Mouse (Mus musculus): ENCODE results near the gene Nfrkb. TPM values are rescaled to one million over a fixed set of nuclear protein-coding genes. Genes with fewer than 3 reads are reported as not detected.
A peak's percentile ranks its signal among the peaks of the same experiment; 100 is the strongest.

The Nfrkb gene
- total RNA-seq (2021), result 10 to 100 TPM; 42.1 to 42.6 TPM

GRCm38 (mm10) chr9:31385947-31386354 is at the start of gene Nfrkb:
TSS of gene Nfrkb (plus strand) at chr9:31386192.
- intact Hi-C loops (cut with DNase I), result no loop called here
- peak; percentile 96 for DNase-seq

GRCm38 (mm10) chr9:31344289-31344831 is 41.6 kb upstream of the Nfrkb start:
- intact Hi-C loops (cut with DNase I), result no loop called here

GRCm38 (mm10) chr9:31346575-31347080 is 39.4 kb upstream of the Nfrkb start:
- DNase-seq, result no peak
- intact Hi-C loops (cut with DNase I), result loop anchor here (5.0 kb wide), 1 partner anchor 179 kb away; no protein-coding TSS in a partner anchor

More at GRCm38 (mm10) chr9:31344289-31344831, 41.6 kb upstream of the Nfrkb start:
- peak; percentile 58 for DNase-seq

- intact Hi-C loops (cut with DNase I), result loop anchor here (2.0 to 5.0 kb wide), 2 partner anchors 181 to 198 kb away; no protein-coding TSS in a partner anchor
Observed at GRCm38 (mm10) chr9:31348458-31348857, 37.5 kb upstream of the Nfrkb start.

GRCm38 (mm10) chr9:31348915-31349314 is 37.1 kb upstream of the Nfrkb start:
- DNase-seq, result peak; percentile 82
- intact Hi-C loops (cut with DNase I), result loop anchor here (2.0 to 5.0 kb wide), 2 partner anchors 182 to 198 kb away; no protein-coding TSS in a partner anchor

More at GRCm38 (mm10) chr9:31348458-31348857, 37.5 kb upstream of the Nfrkb start:
- no peak for DNase-seq

- DNase-seq, result no peak
- intact Hi-C loops (cut with DNase I), result no loop called here
Observed at GRCm38 (mm10) chr9:31352716-31353115, 33.3 kb upstream of the Nfrkb start.

GRCm38 (mm10) chr9:31353518-31353917 is 32.5 kb upstream of the Nfrkb start:
- no peak for DNase-seq
- intact Hi-C loops (cut with DNase I), result no loop called here

GRCm38 (mm10) chr9:31354051-31354450 is 31.9 kb upstream of the Nfrkb start:
- intact Hi-C loops (cut with DNase I), result no loop called here
- DNase-seq, result no peak

GRCm38 (mm10) chr9:31363698-31364609 is 22.0 kb upstream of the Nfrkb start:
- DNase-seq, result no peak
- intact Hi-C loops (cut with DNase I), result no loop called here

- intact Hi-C loops (cut with DNase I), result no loop called here
- DNase-seq, result no peak
Observed at GRCm38 (mm10) chr9:31365086-31365485, 20.9 kb upstream of the Nfrkb start.

GRCm38 (mm10) chr9:31371740-31372139 is 14.3 kb upstream of the Nfrkb start:
- DNase-seq, result no peak
- intact Hi-C loops (cut with DNase I), result no loop called here

GRCm38 (mm10) chr9:31376661-31377060 is 9.3 kb upstream of the Nfrkb start:
- no peak for DNase-seq
- intact Hi-C loops (cut with DNase I), result no loop called here

- no peak for DNase-seq
- intact Hi-C loops (cut with DNase I), result no loop called here
Observed at GRCm38 (mm10) chr9:31384786-31385499, 1.0 kb upstream of the Nfrkb start.

- intact Hi-C loops (cut with DNase I), result no loop called here
- no peak for DNase-seq
Observed at GRCm38 (mm10) chr9:31385500-31385869, 507 bp upstream of the Nfrkb start.

GRCm38 (mm10) chr9:31386368-31387180 is 582 bp downstream of the Nfrkb start:
- intact Hi-C loops (cut with DNase I), result no loop called here
- DNase-seq, result no peak

GRCm38 (mm10) chr9:31387206-31387605 is 1.2 kb downstream of the Nfrkb start:
- DNase-seq, result no peak
- intact Hi-C loops (cut with DNase I), result no loop called here

GRCm38 (mm10) chr9:31400441-31400840 is 14.4 kb downstream of the Nfrkb start:
- intact Hi-C loops (cut with DNase I), result no loop called here
- DNase-seq, result peak; percentile 74

- intact Hi-C loops (cut with DNase I), result no loop called here
Observed at GRCm38 (mm10) chr9:31404311-31404710, 18.3 kb downstream of the Nfrkb start.

GRCm38 (mm10) chr9:31405217-31405616 is 19.2 kb downstream of the Nfrkb start:
- intact Hi-C loops (cut with DNase I), result no loop called here
- DNase-seq, result no peak

More at GRCm38 (mm10) chr9:31404311-31404710, 18.3 kb downstream of the Nfrkb start:
- no peak for DNase-seq

- no peak for DNase-seq
- intact Hi-C loops (cut with DNase I), result loop anchor here (5.0 kb wide), 1 partner anchor 130 kb away; no protein-coding TSS in a partner anchor
Observed at GRCm38 (mm10) chr9:31412165-31412564, 26.2 kb downstream of the Nfrkb start.
